Mouse (Mus musculus): Measurements from ENCODE around the gene Fgfr1op. TPM values are rescaled to one million over a fixed set of nuclear protein-coding genes. Genes with fewer than 3 reads are reported as not detected.

The Fgfr1op gene
- polyA plus RNA-seq, 1 experiment from 2014 or later = 44.4 TPM

Other genes starting within 250 kb of the Fgfr1op start
- 0.60 and 0.68 TPM in 2 replicates for gene Tagap, start 239.5 kb upstream of the Fgfr1op start, polyA plus RNA-seq (2015; fragmentation: Nextera tagmentation; extraction: Ambion mirVana)
- 60.3 and 65.3 TPM in 2 replicates for gene Rsph3a, start 219.9 kb upstream of the Fgfr1op start, polyA plus RNA-seq (2015; fragmentation: Nextera tagmentation; extraction: Ambion mirVana)
- gene Gm49673, start 17.7 kb upstream of the Fgfr1op start, polyA plus RNA-seq (2015; fragmentation: Nextera tagmentation; extraction: Ambion mirVana) = 0.22 and 0.31 TPM in 2 replicates
- gene Rnaset2a, start 17.4 kb upstream of the Fgfr1op start, polyA plus RNA-seq (2015; fragmentation: Nextera tagmentation; extraction: Ambion mirVana) = 45.5 and 52.1 TPM in 2 replicates
- not detected in 2 replicates for gene Ccr6, start 70.5 kb downstream of the Fgfr1op start, polyA plus RNA-seq (2015; fragmentation: Nextera tagmentation; extraction: Ambion mirVana)
- gene Mpc1, start 117.4 kb downstream of the Fgfr1op start, polyA plus RNA-seq (2015; fragmentation: Nextera tagmentation; extraction: Ambion mirVana) = 178 and 202 TPM in 2 replicates
- 76.4 and 93.9 TPM in 2 replicates for gene Sft2d1, start 145.6 kb downstream of the Fgfr1op start, polyA plus RNA-seq (2015; fragmentation: Nextera tagmentation; extraction: Ambion mirVana)
- gene Prr18, start 172.0 kb downstream of the Fgfr1op start, polyA plus RNA-seq (2015; fragmentation: Nextera tagmentation; extraction: Ambion mirVana) = 0.19 and 0.33 TPM in 2 replicates
- gene T2, start 190.5 kb downstream of the Fgfr1op start, polyA plus RNA-seq (2015; fragmentation: Nextera tagmentation; extraction: Ambion mirVana) = 0.62 and 0.63 TPM in 2 replicates